Mouse (Mus musculus) R1 (cell line): Measurements from ENCODE around the gene Myb.
A peak's percentile ranks its signal among the peaks of the same experiment; 100 is the strongest.
"Not testable (repeated sequence)": the region's sequence is repeated elsewhere in the genome, so short reads cannot be mapped to it uniquely, and the experiment has no call there.

Source experiments
- DNase-seq: peaks from one replicate; pipeline ENCODE4 v3.0.0-alpha.2; 2018; ENCODE audit warnings: low read depth, low spot score

Myb gene

GRCm38 (mm10) chr10:21168466-21168865 lies 7.7 kb upstream of the Myb start:
- peak; percentile 42 for DNase-seq

- DNase-seq, result no peak
Observed at GRCm38 (mm10) chr10:21167842-21168241, 7.1 kb upstream of the Myb start.

- no peak for DNase-seq
Observed at GRCm38 (mm10) chr10:21167165-21167564, 6.4 kb upstream of the Myb start.

GRCm38 (mm10) chr10:21165411-21165810 lies 4.6 kb upstream of the Myb start:
- no peak for DNase-seq

GRCm38 (mm10) chr10:21162124-21162523 lies 1.3 kb upstream of the Myb start:
- DNase-seq, result no peak

GRCm38 (mm10) chr10:21161359-21162094 lies 743 bp upstream of the Myb start:
- DNase-seq, result peak; percentile 61

- DNase-seq, result peak; percentile 61
Observed at GRCm38 (mm10) chr10:21159697-21160394, 938 bp downstream of the Myb start.

- peak; percentile 54 for DNase-seq
Observed at GRCm38 (mm10) chr10:21158918-21159443, 1.8 kb downstream of the Myb start.

- peak; percentile 71 for DNase-seq
Observed at GRCm38 (mm10) chr10:21158111-21158917, 2.5 kb downstream of the Myb start.

- no peak for DNase-seq
Observed at GRCm38 (mm10) chr10:21156953-21157499, 3.8 kb downstream of the Myb start.

- no peak for DNase-seq
Observed at GRCm38 (mm10) chr10:21156416-21156815, 4.4 kb downstream of the Myb start.

GRCm38 (mm10) chr10:21154927-21155326 lies 5.9 kb downstream of the Myb start:
- DNase-seq, result no peak

GRCm38 (mm10) chr10:21153433-21153832 lies 7.4 kb downstream of the Myb start:
- DNase-seq, result no peak

GRCm38 (mm10) chr10:21152812-21153211 lies 8.0 kb downstream of the Myb start:
- DNase-seq, result no peak

GRCm38 (mm10) chr10:21151320-21151719 lies 9.5 kb downstream of the Myb start:
- DNase-seq, result no peak

GRCm38 (mm10) chr10:21149945-21150344 lies 10.8 kb downstream of the Myb start:
- not testable (repeated sequence) for DNase-seq

GRCm38 (mm10) chr10:21146719-21147118 lies 14.1 kb downstream of the Myb start:
- no peak for DNase-seq

- no peak for DNase-seq
Observed at GRCm38 (mm10) chr10:21146263-21146662, 14.5 kb downstream of the Myb start.

GRCm38 (mm10) chr10:21144627-21145504 lies 15.9 kb downstream of the Myb start:
- DNase-seq, result peak; percentile 89

GRCm38 (mm10) chr10:21135297-21135696 lies 25.5 kb downstream of the Myb start:
- DNase-seq, result no peak
